12 mouse cellular contexts compared by ENCODE assay signal in the genomic region with DNA sequence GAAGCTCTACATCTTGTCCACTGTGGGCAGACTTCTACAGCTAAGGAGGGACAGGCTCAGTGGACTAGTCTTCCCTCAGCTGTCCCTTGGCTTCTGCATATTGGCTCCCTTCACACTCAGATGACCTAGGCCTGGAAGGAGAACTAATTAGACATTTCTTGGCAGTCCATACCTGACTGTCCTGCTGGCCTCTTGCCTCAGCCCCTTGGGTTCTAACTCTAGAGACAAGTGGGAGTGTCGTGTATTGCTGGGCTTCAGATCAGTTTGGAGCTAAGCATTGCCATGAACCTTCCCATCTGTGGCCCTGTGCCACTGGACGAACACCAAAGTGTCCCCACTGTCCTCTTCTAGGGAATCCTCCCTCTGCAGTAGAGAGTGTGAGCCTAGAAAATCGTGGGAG.
DNase-seq lines count a peak whose midpoint lies in the region; ATAC-seq and TF ChIP-seq lines count a peak whose summit lies in the region.
"Had no signal": no experiment of that assay in that cellular context is flagged by ENCODE, and none has a peak within 500 bp of the region (broad histone marks: within the 10 kb centered on the region; RNA-seq: fewer than 3 reads in every experiment).

No protein-coding gene starts in this region.

- WGBS in lung, postnatal 0 days: 74% methylated on average over 3 of the region's 3 CpGs

- H3K9me3 ChIP-seq in lung, postnatal 0 days (ENCODE audit: low read length): no peaks in the 10 kb centered on the region
- H3K9me3 ChIP-seq: limb, embryonic 12.5 days had no signal

- no peak overlapping the region for H3K4me2 ChIP-seq in lung, postnatal 0 days (replicated peaks; ENCODE audit: low read depth, low read length)
- H3K4me2 ChIP-seq: limb, embryonic 12.5 days had no signal

- H3K36me3 ChIP-seq in lung, postnatal 0 days (ENCODE audit: insufficient read depth, low read length): 0 out of 2 replicates have a peak, but pooled peaks cover 4% of the 10 kb centered on the region

- TF ChIP-seq EP300 in lung, postnatal 0 days (IDR thresholded peaks at IDR 0.05): no peak

- no peaks in the 10 kb centered on the region for H3K27me3 ChIP-seq in lung, postnatal 0 days (replicated peaks; ENCODE audit: insufficient read depth, low read length)
- H3K27me3 ChIP-seq: limb, embryonic 12.5 days had no signal

- no peak overlapping the region for H3K4me3 ChIP-seq in lung, postnatal 0 days (ENCODE audit: low read depth, low read length)
- H3K4me3 ChIP-seq: limb, embryonic 12.5 days had no signal

- H3K9ac ChIP-seq in lung, postnatal 0 days (replicated peaks; ENCODE audit: low read depth): no peak overlapping the region
- H3K9ac ChIP-seq: limb, embryonic 12.5 days; liver, postnatal 0 days had no signal

- peak; percentile 35 to 40 for DNase-seq in cerebellum, postnatal 14 days
- no peak for DNase-seq in cerebellum, postnatal 36 days
- DNase-seq in lung, postnatal 10 days: peak; percentile 6
- no peak for DNase-seq in lung, postnatal 0 days (ENCODE audit: low spot score)
- peak; percentile 41 to 52 for DNase-seq in heart, postnatal 10 days
- peak; percentile 45 for DNase-seq in testis, postnatal 10 days (ENCODE audit: low spot score)
- no peak for DNase-seq in layer of hippocampus, postnatal 10 days (ENCODE audit: low spot score in 2 of 2)
- no peak for DNase-seq in T-cell, adult 2 months (ENCODE audit: low spot score)
- DNase-seq: cerebellum, adult 9-11 months; liver, postnatal 0 days had no signal

- H3K4me1 ChIP-seq in lung, postnatal 0 days (ENCODE audit: insufficient read depth, low read depth, low read length): no peaks in the 10 kb centered on the region

- ATAC-seq in lung, postnatal 0 days: no peak
- ATAC-seq: intestine, postnatal 0 days; liver, postnatal 0 days had no signal

- no peak for TF ChIP-seq CTCF in lung, postnatal 0 days (IDR thresholded peaks at IDR 0.05)

- intact Hi-C loops in heart, postnatal 10 days (cut with DNase I): no loop called here

- H3K27ac ChIP-seq in lung, postnatal 0 days (ENCODE audit: low read length): no peak overlapping the region
- H3K27ac ChIP-seq: limb, embryonic 12.5 days had no signal

Comparison
In these comparisons a context has a peak if more than half of its experiments do, and no peak if none do; other contexts are left out.
1. DNase-seq: peak in cerebellum, postnatal 14 days (2 of 2), lung, postnatal 10 days (single experiment), heart, postnatal 10 days (2 of 2) and testis, postnatal 10 days (single experiment); none in cerebellum, postnatal 36 days (0 of 2), lung, postnatal 0 days (single experiment), layer of hippocampus, postnatal 10 days (0 of 2) and T-cell, adult 2 months (single experiment).